Mouse (Mus musculus) cortical plate, adult 2 months (tissue): ENCODE measurements around the gene Hdgfl2.

Source experiments
- CTCF ChIP-seq: fragments of 200-500 bp; IDR thresholded peaks from 2 replicates; pipeline ENCODE4 v1.5.1; 2011; ENCODE audit warnings: mild to moderate bottlenecking, control low read depth, low read length; ENCODE audit not compliant: insufficient read depth; ENCODE audit errors: extremely low read depth
- POLR2A ChIP-seq: fragments of 200-500 bp; IDR thresholded peaks from 2 replicates; pipeline ENCODE4 v1.6.1; 2011; ENCODE audit warnings: mild to moderate bottlenecking, low read length, control low read depth; ENCODE audit not compliant: insufficient read depth; ENCODE audit errors: extremely low read depth

DNA sequence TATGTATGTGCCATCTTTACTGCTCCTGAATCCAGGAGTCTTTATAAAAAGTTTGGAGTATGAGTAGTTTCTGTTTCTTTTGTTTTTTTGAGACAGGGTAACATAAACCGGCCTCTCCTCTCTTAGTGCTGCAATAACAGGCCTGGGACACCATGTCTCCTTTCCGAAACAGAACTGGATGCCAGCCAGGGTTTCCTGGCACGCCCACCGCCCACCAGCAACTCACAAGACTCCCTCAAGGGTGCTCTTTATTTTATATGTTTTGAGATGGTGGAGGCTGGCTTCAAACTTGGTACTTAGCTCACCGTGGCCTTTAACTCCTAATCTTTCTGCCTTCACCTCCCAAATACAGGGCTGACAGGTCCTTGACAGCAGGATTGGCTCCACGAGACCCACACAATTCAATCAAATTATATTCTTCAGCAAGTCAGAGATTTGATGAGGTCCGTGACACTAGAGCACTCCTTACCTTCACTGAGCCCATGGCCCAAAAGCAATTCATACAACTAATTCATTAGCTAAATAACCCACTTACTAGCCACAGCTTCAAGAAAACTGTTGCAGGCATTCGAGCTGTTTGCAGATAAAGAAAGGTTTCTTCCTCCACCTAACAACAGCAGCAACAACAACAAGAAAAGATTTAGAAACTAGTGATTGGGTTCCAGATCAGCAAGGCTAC is 40.7 kb upstream of the Hdgfl2 start:
- TF ChIP-seq CTCF (no peak), POLR2A (no peak)
